Comparison of ENCODE assay signal across 13 mouse cellular contexts in genomic region chr14:14837627-14838026, GRCm38 (mm10). TPM values are rescaled to one million over a fixed set of nuclear protein-coding genes. Genes with fewer than 3 reads are reported as not detected.
"Had no signal": no experiment of that assay in that cellular context is flagged by ENCODE, and none has a peak within 500 bp of the region (broad histone marks: within the 10 kb centered on the region; RNA-seq: fewer than 3 reads in every experiment).

No protein-coding gene starts in this region.

- H3K4me2 ChIP-seq: liver, embryonic 13.5 days; midbrain, embryonic 11.5 days; midbrain, embryonic 15.5 days; neural tube, embryonic 12.5 days had no signal

- ATAC-seq: liver, postnatal 0 days; lung, postnatal 0 days; midbrain, embryonic 15.5 days had no signal

- H3K36me3 ChIP-seq: liver, embryonic 13.5 days; midbrain, embryonic 15.5 days; neural tube, embryonic 12.5 days had no signal

- H3K27me3 ChIP-seq: liver, embryonic 13.5 days; midbrain, embryonic 15.5 days; neural tube, embryonic 12.5 days had no signal

- H3K9ac ChIP-seq: liver, embryonic 13.5 days; liver, postnatal 0 days; midbrain, embryonic 15.5 days; neural tube, embryonic 12.5 days had no signal

- H3K4me3 ChIP-seq: liver, embryonic 13.5 days; megakaryocyte, embryonic 14.5 days; midbrain, embryonic 15.5 days; neural tube, embryonic 12.5 days had no signal

- DNase-seq: kidney, adult 9 months; kidney, postnatal 36 days; liver; liver, embryonic 13.5 days; liver, postnatal 0 days; thymus, adult 18-20 months had no signal

- H3K9me3 ChIP-seq: liver, embryonic 13.5 days; megakaryocyte, embryonic 14.5 days; midbrain, embryonic 15.5 days; neural tube, embryonic 12.5 days had no signal

- H3K27ac ChIP-seq: kidney, postnatal 0 days; liver, embryonic 13.5 days; macrophage; midbrain, embryonic 15.5 days; neural tube, embryonic 12.5 days had no signal

- H3K4me1 ChIP-seq: liver, embryonic 13.5 days; megakaryocyte, embryonic 14.5 days; midbrain, embryonic 15.5 days; neural tube, embryonic 12.5 days had no signal

RNA-seq across cellular contexts. Expression of gene Nek10, which starts 34.4 kb away (rescaled TPM):
- polyA plus RNA-seq: liver, embryonic 13.5 days; liver, postnatal 0 days; neural tube, embryonic 12.5 days had no signal
